Mouse (Mus musculus): ENCODE results near the gene Prpf6. TPM values are rescaled to one million over a fixed set of nuclear protein-coding genes. Genes with fewer than 3 reads are reported as not detected.
A peak's percentile ranks its signal among the peaks of the same experiment; 100 is the strongest.

The Prpf6 gene
- total RNA-seq, 2 experiments from 2014 or later, result 57.2 to 57.3 TPM

- no peak for DNase-seq (ENCODE audit: low spot score in 2 of 2)
- TF ChIP-seq CTCF (conservative IDR thresholded peaks at IDR 0.05), result no peak
- Histone ChIP-seq H3K27ac (peak overlapping the region; percentile 95), H3K4me3 (peak overlapping the region; percentile 77)
These were observed 1.4 kb downstream of the Prpf6 start for GRCm38 (mm10) chr2:181593042-181593421.

DNA sequence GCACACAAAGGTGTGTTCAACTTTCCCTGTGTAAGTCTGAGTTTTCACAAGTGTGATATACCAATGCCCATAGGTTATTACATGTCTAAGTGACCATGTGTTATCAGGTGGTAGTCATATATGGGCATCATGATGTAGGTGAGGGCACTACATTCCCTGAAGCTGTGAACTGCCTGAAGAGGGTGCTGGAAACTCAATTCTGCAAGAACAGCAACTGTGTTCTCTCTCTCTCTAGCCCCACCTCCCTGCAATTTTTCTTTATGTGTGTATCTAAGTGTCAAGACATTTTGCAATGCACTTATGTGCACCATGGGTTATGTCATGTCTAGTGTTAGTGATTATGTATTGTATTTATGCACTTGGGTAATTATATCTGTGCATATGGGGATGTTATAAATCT lies 2.3 kb downstream of the Prpf6 start:
- DNase-seq (ENCODE audit: low spot score in 2 of 2), result no peak
- Histone ChIP-seq H3K4me3 (no peak overlapping the region), H3K27ac (no peak overlapping the region)
- no peak; the same call in 1 of the 2 replicates for TF ChIP-seq CTCF (conservative IDR thresholded peaks at IDR 0.05)

DNA sequence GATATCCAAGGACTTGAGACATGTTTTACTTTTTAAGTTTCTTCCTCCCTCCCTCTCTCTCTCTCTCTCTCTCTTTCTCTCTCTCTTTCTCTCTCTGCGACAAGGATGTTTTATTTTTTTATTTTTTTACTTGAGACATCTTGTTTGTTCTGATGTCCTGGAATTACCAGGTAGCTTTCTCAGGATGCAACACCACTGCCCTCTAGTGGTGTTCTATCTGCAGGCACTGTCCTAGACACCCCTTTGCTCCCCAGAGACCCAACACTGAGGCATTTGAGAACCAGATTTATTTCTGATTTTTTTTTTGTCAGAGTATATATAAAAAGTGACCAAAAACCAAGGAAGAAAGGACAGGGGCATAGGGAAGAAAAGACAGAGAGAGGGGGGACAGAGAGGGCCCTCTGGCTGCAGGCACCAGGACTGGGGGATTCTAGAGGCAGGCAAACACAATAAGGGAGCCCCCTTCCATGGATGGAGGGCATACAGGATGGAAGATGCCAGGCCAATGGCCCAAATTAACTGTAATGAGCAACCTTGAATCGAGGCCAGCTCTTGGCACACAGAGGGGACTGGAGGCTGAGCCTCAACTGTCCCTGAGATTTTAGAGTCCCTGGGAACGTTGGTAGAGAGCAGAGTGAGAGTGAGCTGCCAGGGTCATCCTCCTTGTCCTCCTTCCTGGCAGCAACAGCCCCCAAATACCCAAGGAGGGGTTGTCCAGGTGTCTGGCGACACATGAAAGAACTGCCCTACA lies 3.5 kb downstream of the Prpf6 start:
- H3K27ac ChIP-seq, result no peak overlapping the region
- no peak overlapping the region for H3K4me3 ChIP-seq
- peak; percentile 87 for TF ChIP-seq CTCF (conservative IDR thresholded peaks at IDR 0.05)
- peak in 1 of 2 experiments; percentile 67 for DNase-seq (ENCODE audit: low spot score in 2 of 2)

DNA sequence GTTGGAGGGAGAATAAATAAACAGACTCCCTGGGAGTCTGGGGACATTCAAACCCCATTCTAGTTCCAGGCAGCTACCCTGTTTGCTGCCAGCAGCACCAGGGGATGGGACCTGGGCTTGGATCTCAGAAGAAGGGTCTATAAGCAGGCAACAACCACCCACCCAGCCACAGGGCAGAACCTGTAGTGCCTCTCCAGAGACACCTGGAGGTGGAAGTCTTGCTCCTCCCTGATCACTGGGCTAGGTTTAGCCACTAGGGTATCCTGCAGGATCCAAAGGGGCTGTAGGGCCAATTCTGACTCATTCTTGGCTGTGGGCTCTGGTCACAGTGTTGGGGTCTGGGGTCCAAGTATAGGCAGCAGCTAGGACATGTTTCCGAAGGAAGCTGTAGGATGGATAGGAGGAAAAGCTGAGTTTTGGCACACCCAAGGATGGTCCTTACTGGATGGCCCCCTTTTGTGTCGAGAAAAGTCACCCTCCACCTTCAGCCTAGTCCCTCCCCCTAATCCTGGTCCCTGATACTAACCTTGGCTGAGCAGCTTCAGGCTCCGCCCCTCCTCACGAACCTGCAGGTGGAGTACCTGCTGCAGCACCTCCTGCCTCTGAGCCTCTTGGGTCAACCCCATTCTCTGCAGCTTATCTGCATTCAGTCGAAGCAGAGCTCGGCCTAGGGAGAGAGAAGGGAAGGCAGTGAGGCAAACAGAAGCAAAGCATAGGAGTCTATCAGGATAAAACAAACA lies 4.7 kb downstream of the Prpf6 start:
- DNase-seq (ENCODE audit: low spot score in 2 of 2), result no peak
- H3K4me3 ChIP-seq, result no peak overlapping the region
- no peak overlapping the region for H3K27ac ChIP-seq
- TF ChIP-seq CTCF (conservative IDR thresholded peaks at IDR 0.05), result no peak

GRCm38 (mm10) chr2:181597378-181598061 lies 5.9 kb downstream of the Prpf6 start:
- no peak for DNase-seq (ENCODE audit: low spot score in 2 of 2)
- Histone ChIP-seq H3K27ac (no peak overlapping the region), H3K4me3 (no peak overlapping the region)
- TF ChIP-seq CTCF (conservative IDR thresholded peaks at IDR 0.05), result peak; percentile 61

GRCm38 (mm10) chr2:181598454-181599351 lies 7.0 kb downstream of the Prpf6 start, which contains the start of gene Samd10:
Gene Samd10 (minus strand): TSS chr2:181599212.
- TF ChIP-seq CTCF (conservative IDR thresholded peaks at IDR 0.05), result peak; percentile 60
- DNase-seq (ENCODE audit: low spot score in 2 of 2), result peak in 1 of 2 experiments; percentile 37
- H3K4me3 ChIP-seq, result peak within 1 kb of the TSS; percentile 57
- H3K27ac ChIP-seq, result peak within 1 kb of the TSS; percentile 89

DNA sequence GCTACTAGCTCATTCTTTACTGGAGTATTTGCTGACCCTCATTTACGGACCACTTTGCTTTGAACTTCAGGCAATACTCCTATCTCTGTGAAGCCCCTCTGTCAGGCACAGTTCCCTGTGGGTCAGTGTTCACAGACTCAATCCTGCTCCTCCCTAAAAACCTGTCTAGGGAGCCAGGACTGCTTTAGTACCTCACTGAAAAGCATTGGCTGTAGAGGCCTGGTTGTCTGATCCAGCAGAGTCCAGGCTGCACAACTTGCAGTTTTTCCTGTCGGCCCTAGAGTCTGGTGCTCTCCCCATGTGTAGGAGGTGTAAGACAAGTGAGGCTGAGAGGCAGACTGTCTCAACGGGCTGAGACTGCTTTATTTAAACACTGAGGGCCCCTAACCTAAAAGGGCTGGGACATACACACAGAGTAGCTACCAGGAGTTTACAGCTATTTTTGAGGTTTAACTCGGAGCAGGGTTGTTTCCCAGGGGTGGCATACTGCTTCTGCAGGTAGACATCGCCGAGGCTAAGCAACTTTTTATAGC lies 8.6 kb downstream of the Prpf6 start:
- Histone ChIP-seq H3K27ac (peak overlapping the region; percentile 97), H3K4me3 (peak overlapping the region; percentile 76)
- DNase-seq (ENCODE audit: low spot score in 2 of 2), result peak in 1 of 2 experiments; percentile 8
- no peak for TF ChIP-seq CTCF (conservative IDR thresholded peaks at IDR 0.05)

DNA sequence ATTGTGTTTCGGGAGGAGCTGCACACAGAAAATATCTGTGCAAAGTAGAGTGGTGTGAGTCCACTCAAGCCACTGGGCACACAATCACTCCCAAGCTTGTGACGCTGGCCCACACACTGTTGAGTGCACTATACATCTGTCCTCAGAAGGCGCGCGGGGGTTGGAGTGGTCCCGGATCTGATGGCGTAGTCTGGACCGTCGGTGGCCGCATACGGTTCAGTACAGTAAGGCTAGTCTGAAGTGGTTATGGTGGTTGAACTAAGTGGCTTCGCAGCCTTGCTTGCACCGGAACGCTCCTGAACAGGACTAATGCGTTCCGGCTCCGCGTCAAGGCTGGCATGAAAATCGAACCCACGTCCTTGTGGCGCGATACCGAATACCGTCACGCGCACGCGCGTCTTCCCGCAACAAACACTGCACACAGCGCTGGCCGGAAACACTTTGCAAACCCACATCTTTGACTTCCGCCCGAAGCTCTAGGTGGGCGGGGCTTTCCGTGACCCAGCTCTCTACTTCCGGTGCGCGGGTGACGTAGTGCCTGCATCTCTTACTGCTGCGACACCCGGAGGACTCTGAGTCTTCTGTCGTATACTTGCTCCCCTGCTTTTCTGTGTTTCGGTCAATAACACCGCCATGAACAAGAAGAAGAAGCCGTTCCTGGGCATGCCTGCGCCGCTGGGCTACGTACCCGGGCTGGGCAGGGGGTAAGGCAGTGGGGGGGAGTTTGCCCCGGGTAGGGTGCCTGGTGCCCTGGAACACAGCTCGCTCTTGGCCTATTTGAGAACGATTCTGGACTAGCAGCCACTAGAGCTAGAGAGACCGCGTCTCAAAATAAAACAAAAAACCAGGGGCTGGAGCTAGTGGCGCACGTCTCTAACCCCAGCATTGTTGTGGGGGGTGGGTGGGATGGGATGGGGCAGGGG lies 9.4 kb downstream of the Prpf6 start:
- peak; percentile 21 for TF ChIP-seq CTCF (conservative IDR thresholded peaks at IDR 0.05)
- peak; percentile 97 for DNase-seq (ENCODE audit: low spot score in 2 of 2)
- H3K27ac ChIP-seq, result peak overlapping the region; percentile 97
- H3K4me3 ChIP-seq, result peak overlapping the region; percentile 76

DNA sequence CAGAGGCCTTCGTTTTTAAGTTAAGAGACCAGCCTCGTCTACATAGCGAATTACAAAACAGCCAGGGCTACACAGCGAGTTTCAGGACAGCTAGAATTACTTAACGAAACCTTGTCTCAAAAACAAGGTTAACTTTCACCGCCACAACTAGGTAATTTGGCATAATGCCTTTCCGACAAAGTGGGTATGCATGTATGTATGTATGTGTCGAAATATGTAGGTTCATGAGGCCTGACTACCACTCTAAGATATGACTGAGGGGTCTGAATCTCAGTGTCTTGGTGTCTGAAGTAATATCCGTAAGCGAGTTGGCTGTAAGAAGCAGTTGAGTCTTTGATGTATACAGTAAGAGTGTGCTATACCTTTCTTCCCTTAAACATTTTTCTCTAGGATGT lies 10.1 kb downstream of the Prpf6 start:
- no peak for TF ChIP-seq CTCF (conservative IDR thresholded peaks at IDR 0.05)
- DNase-seq (ENCODE audit: low spot score in 2 of 2), result no peak
- H3K27ac ChIP-seq, result peak overlapping the region; percentile 97
- peak overlapping the region; percentile 76 for H3K4me3 ChIP-seq

DNA sequence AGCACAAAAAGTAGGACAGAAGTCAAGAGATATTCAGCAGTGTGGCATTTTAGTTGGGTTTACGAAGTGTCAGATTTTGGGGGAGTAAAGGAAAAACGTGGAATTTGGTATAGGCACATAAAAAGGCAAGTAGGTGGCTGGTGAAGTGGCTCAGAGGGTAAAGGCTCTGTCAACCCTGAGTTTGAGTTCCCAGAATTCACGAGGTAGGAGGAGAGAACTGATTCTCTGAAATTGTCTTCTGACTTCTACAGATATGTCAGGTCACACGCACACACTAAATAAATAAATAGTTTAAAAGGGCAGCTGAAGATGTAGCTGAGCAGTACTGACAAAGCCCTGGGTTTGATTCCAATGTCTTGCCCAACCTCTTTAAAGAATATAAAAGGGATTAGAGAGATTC lies 10.7 kb downstream of the Prpf6 start:
- Histone ChIP-seq H3K27ac (no peak overlapping the region), H3K4me3 (peak overlapping the region; percentile 76; the same call in 1 of the 2 replicates)
- DNase-seq (ENCODE audit: low spot score in 2 of 2), result no peak
- no peak for TF ChIP-seq CTCF (conservative IDR thresholded peaks at IDR 0.05)

Measured in layer of hippocampus, adult 2 months (tissue).